Mouse (Mus musculus) embryonic facial prominence, embryonic 10.5 days (tissue): Measurements from ENCODE around the gene Gdpd3. TPM values are rescaled to one million over a fixed set of nuclear protein-coding genes. Genes with fewer than 3 reads are reported as not detected.

Source experiments
- DNase-seq: peaks from one replicate; pipeline ENCODE4 v3.0.0-alpha.2; 2017; ENCODE audit warnings: low spot score
- H3K27ac ChIP-seq: fragments of 300-500 bp; sonication (generic); replicated peaks from 2 replicates; pipeline ENCODE4 v1.5.1; 2016; ENCODE audit warnings: mild to moderate bottlenecking
- H3K27me3 ChIP-seq: fragments of 300-500 bp; sonication (generic); replicated peaks from 2 replicates; pipeline ENCODE4 v1.6.1; 2016; ENCODE audit warnings: low read depth, mild to moderate bottlenecking; ENCODE audit not compliant: poor library complexity, severe bottlenecking
- H3K36me3 ChIP-seq: fragments of 300-500 bp; sonication (generic); replicated peaks from 2 replicates; pipeline ENCODE4 v1.6.1; 2016; ENCODE audit warnings: mild to moderate bottlenecking, moderate library complexity
- H3K4me1 ChIP-seq: fragments of 300-500 bp; sonication (generic); 2 replicates; pipeline ENCODE4 v1.6.1; 2016
- H3K4me3 ChIP-seq: fragments of 300-500 bp; sonication (generic); 2 replicates; pipeline ENCODE4 v1.5.1; 2016; ENCODE audit warnings: mild to moderate bottlenecking, moderate library complexity
- H3K9me3 ChIP-seq: fragments of 300-500 bp; sonication (generic); 2 replicates; pipeline ENCODE4 v1.6.1; 2016; ENCODE audit warnings: mild to moderate bottlenecking
- WGBS: fragments of 180-500 bp; shearing (Covaris S2); methylation state at CpG from one replicate; pipeline ENCODE4 v1.1.7; 2016; 5-methylcytosine and 5-hydroxymethylcytosine counted together
- polyA plus RNA-seq: library from polyadenylated mRNA; unstranded; fragments of >200 nt; fragmentation: Nextera tagmentation; extraction: Ambion mirVana; gene quantifications from 2 replicates; pipeline ENCODE4 v1.2.1, GENCODE M21; 2016

The Gdpd3 gene
- polyA plus RNA-seq, 1 experiment from 2014 or later = 1.8 TPM

GRCm38 (mm10) chr7:126823940-126824339, 57.8 kb downstream of the Gdpd3 start:
- Histone ChIP-seq H3K27ac (peak overlapping the region; percentile 48; the same call in 1 of the 2 replicates), H3K36me3 (no peaks in the 10 kb centered on the region), H3K27me3 (peaks cover 43% of the 10 kb centered on the region), H3K4me1 (peaks cover 25% of the 10 kb centered on the region), H3K4me3 (peak overlapping the region; percentile 58), H3K9me3 (no peaks in the 10 kb centered on the region)
- no peak for DNase-seq
- WGBS = 7% methylated on average over 10 of the region's 10 CpGs

Other genes with a start within 250 kb of the Gdpd3 start
- gene Eif3c, start 199.9 kb upstream of the Gdpd3 start, polyA plus RNA-seq = 223 and 224 TPM in 2 replicates
- gene Apobr, start 181.4 kb upstream of the Gdpd3 start, polyA plus RNA-seq = 0.29 and 0.41 TPM in 2 replicates
- gene Cln3, start 180.5 kb upstream of the Gdpd3 start, polyA plus RNA-seq = 22.9 and 27.1 TPM in 2 replicates
- gene Il27, start 171.4 kb upstream of the Gdpd3 start, polyA plus RNA-seq = not detected in 2 replicates
- gene Nupr1, start 135.5 kb upstream of the Gdpd3 start, polyA plus RNA-seq = 0.92 and 1.2 TPM in 2 replicates
- gene Sgf29, start 117.0 kb upstream of the Gdpd3 start, polyA plus RNA-seq = 64.6 and 65.6 TPM in 2 replicates
- 0.32 and 0.40 TPM in 2 replicates for gene Sult1a1, start 89.9 kb upstream of the Gdpd3 start, polyA plus RNA-seq
- gene Bola2, start 70.9 kb upstream of the Gdpd3 start, polyA plus RNA-seq = 186 and 206 TPM in 2 replicates
- gene Slx1b, start 70.5 kb upstream of the Gdpd3 start, polyA plus RNA-seq = 14.4 and 15.1 TPM in 2 replicates
- 35.7 and 38.5 TPM in 2 replicates for gene Coro1a, start 58.5 kb upstream of the Gdpd3 start, polyA plus RNA-seq
- 51.9 and 57.2 TPM in 2 replicates for gene Mapk3, start 6.7 kb upstream of the Gdpd3 start, polyA plus RNA-seq
- 51.1 and 64.4 TPM in 2 replicates for gene Ypel3, start 10.6 kb downstream of the Gdpd3 start, polyA plus RNA-seq
- gene Tbx6, start 15.1 kb downstream of the Gdpd3 start, polyA plus RNA-seq = 0.36 and 0.60 TPM in 2 replicates
- gene Ppp4c, start 26.2 kb downstream of the Gdpd3 start, polyA plus RNA-seq = 390 and 408 TPM in 2 replicates
- gene Fam57b, start 31.3 kb downstream of the Gdpd3 start, polyA plus RNA-seq = 0.80 and 1.2 TPM in 2 replicates
- not detected in 2 replicates for gene 4930451I11Rik, start 65.3 kb downstream of the Gdpd3 start, polyA plus RNA-seq
- 3.1 and 5.5 TPM in 2 replicates for gene Doc2a, start 81.1 kb downstream of the Gdpd3 start, polyA plus RNA-seq
- 49.3 and 57.0 TPM in 2 replicates for gene Hirip3, start 95.6 kb downstream of the Gdpd3 start, polyA plus RNA-seq
- gene Ino80e, start 96.0 kb downstream of the Gdpd3 start, polyA plus RNA-seq = 114 and 118 TPM in 2 replicates
- gene Taok2, start 118.4 kb downstream of the Gdpd3 start, polyA plus RNA-seq = 55.3 and 56.9 TPM in 2 replicates
- 16.7 and 21.3 TPM in 2 replicates for gene Tmem219, start 156.6 kb downstream of the Gdpd3 start, polyA plus RNA-seq
- 20.2 and 21.3 TPM in 2 replicates for gene Kctd13, start 162.5 kb downstream of the Gdpd3 start, polyA plus RNA-seq
- gene Asphd1, start 183.2 kb downstream of the Gdpd3 start, polyA plus RNA-seq = 0.14 and 0.15 TPM in 2 replicates
- gene Sez6l2, start 184.2 kb downstream of the Gdpd3 start, polyA plus RNA-seq = 0.77 and 1.2 TPM in 2 replicates
- 79.9 and 85.2 TPM in 2 replicates for gene Cdipt, start 209.6 kb downstream of the Gdpd3 start, polyA plus RNA-seq
- gene Cdiptos, start 209.8 kb downstream of the Gdpd3 start, polyA plus RNA-seq = 0.50 and 0.77 TPM in 2 replicates
- 4.1 TPM in 2 replicates for gene Mvp, start 248.3 kb downstream of the Gdpd3 start, polyA plus RNA-seq